Mouse (Mus musculus) activated CD4-positive, CD25-positive, alpha-beta regulatory T cell, adult 4 months (primary cell): ENCODE measurements around the gene Bcam. TPM values are rescaled to one million over a fixed set of nuclear protein-coding genes. Genes with fewer than 3 reads are reported as not detected.

Experiments
- ATAC-seq: one replicate; pipeline ENCODE4 v1.8.0; 2017
- polyA plus RNA-seq, 2 experiments: library from polyadenylated mRNA; unstranded; fragments of 100-300 nt; shearing (Covaris generic); gene quantifications; one replicate each; pipeline ENCODE4 v1.2.1; 2017

Gene Bcam
- polyA plus RNA-seq, 2 experiments from 2014 or later, result 1.4 to 1.6 TPM

DNA sequence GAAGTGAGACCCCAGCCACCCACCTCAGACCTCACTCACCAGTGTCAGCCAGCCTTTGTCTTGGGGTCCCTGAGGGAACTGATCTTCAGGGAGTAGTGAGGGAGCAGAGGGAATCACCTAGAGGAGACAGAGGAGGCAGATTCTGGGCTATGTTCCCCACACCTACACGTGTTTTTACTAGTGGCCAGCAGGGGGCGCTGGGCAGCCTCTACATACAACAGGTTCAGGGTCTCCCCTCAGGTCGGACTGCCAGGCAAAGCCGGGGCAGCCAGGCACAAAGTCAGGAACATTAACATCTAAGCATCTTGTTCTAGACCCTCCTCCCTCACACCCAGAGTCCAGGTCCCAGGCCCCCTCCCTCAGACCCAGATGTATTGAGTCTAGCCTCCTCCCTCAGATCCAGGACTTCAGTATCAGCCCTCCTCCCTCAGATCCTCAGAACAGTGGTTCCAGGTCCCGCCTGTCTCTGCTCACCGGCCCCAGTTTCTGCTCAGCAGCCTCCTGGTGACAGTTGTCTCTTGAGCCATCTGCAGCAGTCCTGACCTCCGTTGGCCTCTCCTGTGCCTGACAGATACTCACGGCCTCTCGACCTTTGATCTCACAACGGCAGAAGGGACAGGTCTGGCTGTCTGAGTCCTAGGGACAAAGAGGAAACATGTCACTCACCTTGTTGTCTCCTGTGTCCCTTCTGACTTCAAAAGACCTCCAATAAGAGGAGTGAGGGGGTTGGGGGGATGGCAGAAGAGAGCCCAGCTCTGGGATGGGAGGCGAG lies 14.1 kb upstream of the Bcam start:
- no peak for ATAC-seq

GRCm38 (mm10) chr7:19783630-19784029 lies 12.8 kb upstream of the Bcam start:
- ATAC-seq, result no peak

DNA sequence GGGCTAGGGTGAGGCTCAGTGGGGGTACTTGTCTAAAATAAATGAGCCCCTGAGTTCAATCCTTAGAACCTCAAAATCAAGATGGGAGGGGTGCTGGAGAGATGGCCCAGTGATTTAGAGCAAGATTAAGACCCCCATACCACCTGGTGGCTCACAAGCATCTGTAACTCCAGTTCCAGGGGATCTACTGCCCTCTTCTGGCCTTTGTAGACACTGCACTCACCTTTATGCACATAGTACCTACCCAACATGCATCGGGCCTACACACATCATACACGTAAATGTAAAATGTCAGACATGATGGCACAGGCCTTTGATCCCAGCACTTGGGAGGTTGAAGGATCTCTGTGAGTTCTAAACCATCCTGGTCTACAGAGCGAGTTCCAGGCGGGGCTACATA lies 11.8 kb upstream of the Bcam start:
- no peak for ATAC-seq

GRCm38 (mm10) chr7:19781741-19782140 lies 10.9 kb upstream of the Bcam start:
- no peak for ATAC-seq

DNA sequence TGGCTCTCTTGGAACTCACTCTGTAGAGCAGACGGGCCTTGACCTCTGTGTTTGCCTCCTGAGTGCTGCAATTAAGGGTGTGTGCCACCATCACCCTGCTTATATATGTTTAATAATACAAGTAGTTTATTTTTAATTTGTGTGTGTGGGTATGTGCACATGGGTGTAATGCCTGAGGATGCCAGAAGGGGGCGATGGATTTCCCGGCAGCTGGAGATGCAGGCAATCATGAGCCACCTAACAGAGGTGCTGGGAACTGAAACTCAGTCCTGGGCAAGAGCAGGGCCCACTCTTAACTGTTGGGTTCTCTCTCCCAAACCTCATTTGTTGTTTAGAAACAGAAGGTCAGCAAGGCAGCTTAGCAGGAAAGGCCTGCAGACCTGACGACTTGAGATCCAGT lies 9.1 kb upstream of the Bcam start:
- no peak for ATAC-seq

- no peak for ATAC-seq
Observed at GRCm38 (mm10) chr7:19778645-19779044, 7.8 kb upstream of the Bcam start.

GRCm38 (mm10) chr7:19777049-19777723 lies 6.4 kb upstream of the Bcam start:
- ATAC-seq, result no peak

GRCm38 (mm10) chr7:19771682-19772081 lies 866 bp upstream of the Bcam start:
- no peak for ATAC-seq

DNA sequence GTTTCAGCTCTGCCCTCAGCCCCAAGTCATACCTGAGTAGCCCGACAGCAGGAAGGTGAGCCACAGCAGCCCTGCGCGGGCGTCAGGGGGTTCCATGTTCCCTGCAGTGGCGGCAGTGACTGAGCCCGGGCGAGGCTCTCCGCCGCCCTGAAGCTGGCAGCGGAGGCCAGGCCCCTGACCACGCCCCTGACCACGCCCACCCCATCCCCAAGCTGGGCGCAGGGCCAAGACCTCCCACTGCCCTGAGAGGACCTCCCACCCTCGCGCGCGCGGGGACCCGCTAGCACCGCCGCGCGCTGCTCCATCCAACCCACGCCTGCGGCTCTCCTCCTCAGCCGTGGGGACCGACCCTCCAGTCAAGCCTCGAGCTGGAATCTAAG lies 451 bp downstream of the Bcam start:
- peak; percentile 46 for ATAC-seq

DNA sequence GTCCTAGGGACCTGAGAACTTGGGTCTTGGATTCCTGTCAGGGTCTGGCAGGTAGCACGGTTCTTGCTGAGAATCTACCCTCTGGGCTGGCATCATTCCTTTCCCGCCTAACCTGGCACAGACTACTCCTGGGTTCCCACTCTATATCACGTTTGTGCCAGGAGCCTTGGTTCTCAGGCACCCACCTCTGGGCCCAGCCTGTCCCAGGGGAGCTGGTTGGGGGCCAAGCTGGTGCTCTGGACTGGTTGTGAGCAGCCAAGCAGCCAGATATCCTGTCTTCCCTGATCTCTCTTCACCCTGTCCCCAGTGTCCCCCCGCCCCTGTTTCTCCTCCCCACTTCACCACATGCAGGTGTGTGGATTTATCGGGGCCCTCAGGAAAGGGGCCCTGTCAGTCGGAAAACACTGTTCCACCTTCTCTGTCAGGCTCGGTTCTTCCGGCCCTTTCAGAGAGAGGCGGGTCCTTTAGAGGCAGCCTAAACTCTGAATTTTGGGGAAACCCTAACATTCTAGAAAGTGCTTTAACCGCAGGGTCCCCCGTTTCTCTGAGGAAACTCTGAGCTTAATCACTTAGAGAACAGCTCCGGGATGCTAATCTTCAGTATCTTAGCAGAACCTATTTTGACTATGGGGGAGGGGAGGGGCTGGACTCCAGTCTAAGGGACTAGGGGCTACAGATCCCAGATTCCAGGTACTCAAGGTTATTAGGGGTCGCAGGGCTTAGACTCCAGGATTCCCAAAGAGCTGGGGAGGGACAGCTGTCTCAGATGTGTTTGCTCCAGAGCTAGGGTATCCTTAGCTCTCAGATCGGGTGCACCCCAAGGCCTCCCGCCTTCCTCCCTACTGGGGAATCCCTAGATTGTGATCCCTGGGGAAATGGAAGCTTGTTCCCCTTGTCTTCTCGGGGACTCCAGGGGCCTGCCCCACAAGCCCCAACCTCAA lies 1.1 kb downstream of the Bcam start:
- ATAC-seq, result peak; percentile 36

DNA sequence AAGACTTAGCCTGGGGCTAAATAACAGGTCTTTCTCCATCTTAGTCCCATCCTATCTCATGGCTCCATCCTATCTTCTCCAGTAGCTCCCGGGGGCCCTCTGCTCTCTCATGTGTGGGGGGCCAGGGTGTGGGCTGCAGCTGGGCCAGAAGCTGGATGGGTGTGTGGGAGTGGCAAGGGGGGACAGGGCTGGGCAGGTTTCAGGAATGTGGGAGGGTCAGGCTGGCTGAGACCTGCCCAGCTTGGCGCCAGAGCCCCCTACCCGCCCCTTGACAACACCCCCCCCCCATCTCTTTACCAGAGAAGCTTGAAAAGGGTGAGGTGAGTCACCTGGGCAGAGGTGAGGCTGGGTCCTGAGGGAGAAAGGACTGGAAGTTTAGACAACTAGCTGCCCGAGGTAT lies 1.8 kb downstream of the Bcam start:
- ATAC-seq, result no peak

GRCm38 (mm10) chr7:19768251-19768650 lies 2.6 kb downstream of the Bcam start:
- no peak for ATAC-seq

DNA sequence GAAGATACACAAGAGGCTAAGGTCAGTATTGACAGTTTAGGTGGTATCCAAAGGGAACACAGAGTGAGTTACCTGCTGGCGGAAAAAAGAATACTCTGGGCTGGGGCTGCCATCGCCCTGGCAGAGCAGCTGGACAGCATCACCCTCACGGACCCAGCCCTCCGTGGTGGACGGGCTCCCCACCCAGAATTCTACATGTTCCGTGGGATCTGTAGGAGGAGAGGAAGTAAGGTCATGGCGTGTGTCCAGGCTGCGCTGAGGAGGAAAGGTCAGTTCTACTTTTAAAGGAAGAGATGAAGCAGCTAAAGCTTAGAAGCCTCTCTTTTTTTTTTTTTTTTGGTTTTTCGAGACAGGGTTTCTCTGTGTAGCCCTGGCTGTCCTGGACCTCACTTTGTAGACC lies 6.2 kb downstream of the Bcam start:
- ATAC-seq, result no peak

DNA sequence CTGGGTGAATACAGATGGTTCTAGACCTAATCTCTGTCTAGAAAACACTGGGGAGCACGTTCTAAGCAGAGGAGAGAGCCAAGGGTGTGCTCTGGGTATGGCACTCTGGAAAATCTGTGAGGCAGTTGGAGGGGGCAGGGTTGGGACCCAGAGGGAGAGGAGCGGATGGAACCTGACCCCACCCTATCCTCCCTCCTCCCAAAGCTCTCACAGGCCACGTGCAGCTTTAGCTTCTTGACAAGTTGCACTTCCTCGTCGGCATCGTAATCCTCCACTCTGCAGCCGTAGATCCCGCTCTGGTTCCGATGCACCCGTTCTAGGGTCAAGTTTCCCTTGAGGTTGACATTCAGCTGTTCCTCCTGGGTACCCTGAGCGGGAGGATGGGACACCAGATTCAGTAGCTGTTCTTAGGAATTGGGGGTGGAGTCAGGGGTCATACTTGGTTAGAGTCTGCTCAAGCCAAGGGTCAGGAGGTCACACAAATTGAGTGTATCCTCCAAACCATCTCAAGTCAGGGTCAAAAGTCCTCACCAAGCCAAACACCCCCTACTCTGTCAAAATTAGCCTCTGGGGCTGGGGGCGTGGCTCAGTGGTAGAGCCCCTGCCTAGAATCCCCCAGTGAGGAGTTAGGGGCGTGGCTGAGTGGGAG lies 6.9 kb downstream of the Bcam start:
- ATAC-seq, result no peak

DNA sequence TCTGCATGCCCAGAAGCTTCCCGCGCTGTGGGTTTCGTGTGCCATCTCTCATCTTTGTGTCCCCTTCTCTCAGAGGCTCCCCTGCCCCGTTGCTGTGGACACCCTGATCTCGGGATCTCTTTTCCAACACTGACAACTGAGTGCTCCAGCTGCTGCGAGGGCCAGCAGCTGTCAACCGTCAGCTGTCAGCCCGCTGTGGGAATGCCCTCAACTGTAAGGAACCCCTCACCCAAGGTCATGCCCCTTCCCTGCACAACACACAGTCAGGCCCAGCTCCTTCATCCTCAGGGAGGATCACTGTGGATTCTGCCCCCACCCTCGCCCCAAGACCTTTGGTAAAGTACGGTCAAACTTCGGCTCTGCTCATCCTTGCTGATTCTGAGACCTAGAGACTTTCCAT lies 8.5 kb downstream of the Bcam start:
- ATAC-seq, result no peak

- no peak for ATAC-seq
Observed at GRCm38 (mm10) chr7:19760021-19760420, 10.8 kb downstream of the Bcam start.

- no peak for ATAC-seq
Observed at GRCm38 (mm10) chr7:19758623-19759022, 12.2 kb downstream of the Bcam start.

DNA sequence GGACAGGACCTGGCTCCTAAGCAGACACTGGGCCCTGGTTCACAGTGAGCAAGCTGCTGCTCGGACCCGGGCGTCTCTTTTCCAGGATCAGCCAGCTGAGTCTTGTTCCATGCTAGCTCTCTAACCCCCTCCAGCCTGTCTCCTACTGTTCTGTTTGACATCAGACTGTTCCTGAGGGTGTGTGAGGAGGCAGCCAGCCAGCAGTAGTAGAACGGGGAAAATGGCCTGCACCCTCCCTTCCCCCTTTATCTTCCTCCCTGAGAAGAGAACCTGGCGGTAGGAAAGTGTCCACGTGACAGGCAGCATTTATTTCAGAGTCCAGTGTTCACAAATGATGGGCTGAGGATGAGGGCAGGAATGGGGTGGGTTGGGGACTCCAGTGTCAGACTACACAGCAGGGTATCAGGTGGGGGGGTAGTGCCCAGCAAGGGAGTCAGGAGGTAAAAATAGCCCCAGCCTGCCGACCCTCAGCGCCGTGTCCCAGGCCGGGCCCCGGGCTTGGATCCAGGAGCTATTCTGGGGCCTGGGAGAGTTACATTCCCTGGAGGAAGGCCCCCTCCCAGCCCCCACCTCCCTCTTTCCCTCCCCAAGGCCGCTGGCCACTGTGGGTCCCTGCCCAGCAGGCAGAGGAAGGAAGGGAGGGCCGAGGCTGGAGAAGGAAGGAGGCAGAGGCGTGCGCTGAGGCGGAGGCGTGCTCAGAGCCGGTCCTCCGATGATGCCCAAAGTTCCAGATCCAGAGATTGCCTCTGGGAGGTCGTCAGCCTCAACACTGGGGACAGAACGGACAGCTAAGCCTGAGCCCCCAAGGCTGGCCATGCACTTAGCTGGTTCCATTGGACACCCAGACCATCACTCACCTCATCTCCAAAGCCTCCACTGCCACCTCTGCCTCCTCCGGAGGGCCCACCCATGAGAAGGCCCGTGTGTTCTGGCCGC lies 14.7 kb downstream of the Bcam start:
- ATAC-seq, result no peak

DNA sequence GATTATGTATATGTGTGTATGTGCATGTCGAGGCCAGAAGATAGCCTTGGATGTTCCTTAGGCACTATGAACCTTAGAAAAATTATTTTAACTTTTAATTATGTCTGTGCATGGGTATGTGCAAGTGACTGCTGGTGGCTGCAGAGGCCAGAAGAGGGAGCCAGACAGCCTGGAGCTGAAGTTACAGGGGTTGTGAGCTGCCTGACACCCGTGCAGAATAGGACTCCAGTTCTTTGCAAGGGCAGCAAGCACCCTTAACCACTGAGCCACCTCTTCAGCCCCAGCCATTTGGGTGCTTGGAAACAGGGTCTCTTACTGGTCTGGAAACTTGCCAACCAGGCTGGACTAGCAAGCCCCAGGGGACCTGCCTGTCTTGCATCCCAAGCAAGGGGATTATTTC lies 15.8 kb downstream of the Bcam start:
- no peak for ATAC-seq

DNA sequence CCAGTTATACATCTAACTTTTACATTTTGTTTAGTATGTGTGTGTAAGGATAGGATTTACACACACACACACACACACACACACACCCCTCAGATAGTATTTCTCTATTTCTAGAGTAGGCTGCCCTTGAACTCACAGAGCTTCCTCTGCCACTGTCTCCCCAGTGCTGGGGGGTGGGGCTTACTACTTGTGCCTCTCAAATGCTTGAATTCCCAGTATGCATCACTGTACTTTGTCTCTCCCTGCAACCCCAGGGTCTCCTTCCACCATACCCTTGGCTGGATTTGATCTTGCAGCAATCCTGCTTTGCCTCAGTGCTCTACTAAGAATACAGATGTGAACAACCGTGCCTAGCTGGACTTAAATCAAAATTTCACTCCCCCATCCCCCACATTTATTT lies 16.8 kb downstream of the Bcam start:
- no peak for ATAC-seq

GRCm38 (mm10) chr7:19753587-19753986 lies 17.2 kb downstream of the Bcam start:
- ATAC-seq, result no peak

- no peak for ATAC-seq
Observed at GRCm38 (mm10) chr7:19752652-19753051, 18.2 kb downstream of the Bcam start.
